Mouse (Mus musculus): ENCODE results near the gene Lamtor1. TPM values are rescaled to one million over a fixed set of nuclear protein-coding genes. Genes with fewer than 3 reads are reported as not detected.
A peak's percentile ranks its signal among the peaks of the same experiment; 100 is the strongest.

The Lamtor1 gene
- polyA plus RNA-seq, 1 experiment from 2014 or later = 147 TPM

- Histone ChIP-seq H3K4me3 (replicated peaks) (no peak overlapping the region), H3K36me3 (no peaks in the 10 kb centered on the region), H3K4me1 (0 out of 2 replicates have a peak, but pooled peaks cover 3% of the 10 kb centered on the region), H3K9ac (no peak overlapping the region), H3K9me3 (no peaks in the 10 kb centered on the region), H3K4me2 (no peak overlapping the region), H3K27me3 (replicated peaks) (no peaks in the 10 kb centered on the region), H3K27ac (no peak overlapping the region)
- ATAC-seq (ENCODE audit: insufficient read depth, low FRiP score, low read depth) = no peak
- WGBS = 96% methylated on average over 2 of the region's 2 CpGs
Measured at GRCm38 (mm10) chr7:101962829-101963228, 57.1 kb downstream of the Lamtor1 start.

- no peak overlapping the region for H3K4me2 ChIP-seq
- no peaks in the 10 kb centered on the region for H3K9me3 ChIP-seq
- H3K27ac ChIP-seq = no peak overlapping the region
- H3K9ac ChIP-seq = no peak overlapping the region
- H3K4me3 ChIP-seq (replicated peaks) = no peak overlapping the region
- H3K4me1 ChIP-seq = 0 out of 2 replicates have a peak, but pooled peaks cover 3% of the 10 kb centered on the region
- H3K27me3 ChIP-seq (replicated peaks) = no peaks in the 10 kb centered on the region
- no peaks in the 10 kb centered on the region for H3K36me3 ChIP-seq
- ATAC-seq (ENCODE audit: insufficient read depth, low FRiP score, low read depth) = no peak
- WGBS = 95% methylated on average over 2 of the region's 2 CpGs
Measured at GRCm38 (mm10) chr7:101963621-101964020, 57.9 kb downstream of the Lamtor1 start.

GRCm38 (mm10) chr7:101964551-101964950 is 58.8 kb downstream of the Lamtor1 start:
- no peak overlapping the region for H3K9ac ChIP-seq
- ATAC-seq (ENCODE audit: insufficient read depth, low FRiP score, low read depth) = no peak
- H3K36me3 ChIP-seq = no peaks in the 10 kb centered on the region
- H3K4me2 ChIP-seq = no peak overlapping the region
- no peak overlapping the region for H3K27ac ChIP-seq
- no peaks in the 10 kb centered on the region for H3K9me3 ChIP-seq
- H3K27me3 ChIP-seq (replicated peaks) = no peaks in the 10 kb centered on the region
- H3K4me1 ChIP-seq = peaks cover 8% of the 10 kb centered on the region
- H3K4me3 ChIP-seq (replicated peaks) = no peak overlapping the region
- 76% methylated on average over 4 of the region's 4 CpGs for WGBS

- no peaks in the 10 kb centered on the region for H3K27me3 ChIP-seq (replicated peaks)
- H3K27ac ChIP-seq = no peak overlapping the region
- no peak overlapping the region for H3K4me3 ChIP-seq (replicated peaks)
- WGBS = 56% methylated on average over 2 of the region's 2 CpGs
- ATAC-seq (ENCODE audit: insufficient read depth, low FRiP score, low read depth) = no peak
- H3K4me2 ChIP-seq = no peak overlapping the region
- H3K9ac ChIP-seq = no peak overlapping the region
- peaks cover 8% of the 10 kb centered on the region for H3K4me1 ChIP-seq
- H3K36me3 ChIP-seq = no peaks in the 10 kb centered on the region
- H3K9me3 ChIP-seq = no peaks in the 10 kb centered on the region
Measured at GRCm38 (mm10) chr7:101965606-101966005, 59.9 kb downstream of the Lamtor1 start.

GRCm38 (mm10) chr7:101967256-101967655 is 61.6 kb downstream of the Lamtor1 start:
- WGBS = 88% methylated on average over 1 of the region's 1 CpGs
- no peak overlapping the region for H3K4me2 ChIP-seq
- no peaks in the 10 kb centered on the region for H3K9me3 ChIP-seq
- peaks cover 18% of the 10 kb centered on the region for H3K4me1 ChIP-seq
- H3K27ac ChIP-seq = no peak overlapping the region
- no peaks in the 10 kb centered on the region for H3K27me3 ChIP-seq (replicated peaks)
- H3K9ac ChIP-seq = no peak overlapping the region
- ATAC-seq (ENCODE audit: insufficient read depth, low FRiP score, low read depth) = no peak
- H3K4me3 ChIP-seq (replicated peaks) = no peak overlapping the region
- H3K36me3 ChIP-seq = no peaks in the 10 kb centered on the region

GRCm38 (mm10) chr7:101968751-101969150 is 63.0 kb downstream of the Lamtor1 start:
- Histone ChIP-seq H3K9ac (no peak overlapping the region; the same call in 1 of the 2 replicates), H3K4me2 (peak overlapping the region; percentile 76; the same call in 1 of the 2 replicates)
- no peak for ATAC-seq (ENCODE audit: insufficient read depth, low FRiP score, low read depth)

GRCm38 (mm10) chr7:101969694-101970428 is 64.2 kb downstream of the Lamtor1 start:
- Histone ChIP-seq H3K4me1 (peaks cover 37% of the 10 kb centered on the region), H3K9ac (peak overlapping the region; percentile 49), H3K27ac (peak overlapping the region; percentile 99), H3K4me3 (replicated peaks) (peak overlapping the region; percentile 64), H3K27me3 (replicated peaks) (no peaks in the 10 kb centered on the region), H3K36me3 (no peaks in the 10 kb centered on the region), H3K9me3 (no peaks in the 10 kb centered on the region), H3K4me2 (peak overlapping the region; percentile 76)
- WGBS = under 1% methylated on average over 52 of the region's 53 CpGs
- peak; percentile 89 for ATAC-seq (ENCODE audit: insufficient read depth, low FRiP score, low read depth)

More at GRCm38 (mm10) chr7:101968751-101969150, 63.0 kb downstream of the Lamtor1 start:
- Histone ChIP-seq H3K4me1 (peaks cover 27% of the 10 kb centered on the region), H3K36me3 (no peaks in the 10 kb centered on the region), H3K9me3 (no peaks in the 10 kb centered on the region), H3K27me3 (replicated peaks) (no peaks in the 10 kb centered on the region), H3K4me3 (replicated peaks) (no peak overlapping the region), H3K27ac (peak overlapping the region; percentile 68; the same call in 1 of the 2 replicates)
- 41% methylated on average over 2 of the region's 2 CpGs for WGBS

GRCm38 (mm10) chr7:101970429-101970775 is 64.7 kb downstream of the Lamtor1 start:
- H3K27me3 ChIP-seq (replicated peaks) = no peaks in the 10 kb centered on the region
- H3K4me2 ChIP-seq = peak overlapping the region; percentile 76
- no peaks in the 10 kb centered on the region for H3K9me3 ChIP-seq
- under 1% methylated on average over 11 of the region's 17 CpGs for WGBS
- H3K27ac ChIP-seq = peak overlapping the region; percentile 99
- H3K9ac ChIP-seq = peak overlapping the region; percentile 49; the same call in 1 of the 2 replicates
- ATAC-seq (ENCODE audit: insufficient read depth, low FRiP score, low read depth) = peak; percentile 63
- peak overlapping the region; percentile 64 for H3K4me3 ChIP-seq (replicated peaks)
- no peaks in the 10 kb centered on the region for H3K36me3 ChIP-seq
- H3K4me1 ChIP-seq = peaks cover 37% of the 10 kb centered on the region

- ATAC-seq (ENCODE audit: insufficient read depth, low FRiP score, low read depth) = peak; percentile 62
- H3K27me3 ChIP-seq (replicated peaks) = no peaks in the 10 kb centered on the region
Measured at GRCm38 (mm10) chr7:101970821-101971461, 65.2 kb downstream of the Lamtor1 start.

GRCm38 (mm10) chr7:101971721-101972120 is 66.0 kb downstream of the Lamtor1 start:
- Histone ChIP-seq H3K4me3 (replicated peaks) (peak overlapping the region; percentile 64), H3K27me3 (replicated peaks) (no peaks in the 10 kb centered on the region), H3K27ac (peak overlapping the region; percentile 99), H3K36me3 (no peaks in the 10 kb centered on the region), H3K9ac (peak overlapping the region; percentile 11; the same call in 1 of the 2 replicates), H3K4me2 (peak overlapping the region; percentile 76), H3K9me3 (no peaks in the 10 kb centered on the region), H3K4me1 (peaks cover 34% of the 10 kb centered on the region)
- 27% methylated on average over 2 of the region's 2 CpGs for WGBS
- no peak for ATAC-seq (ENCODE audit: insufficient read depth, low FRiP score, low read depth)

More at GRCm38 (mm10) chr7:101970821-101971461, 65.2 kb downstream of the Lamtor1 start:
- Histone ChIP-seq H3K9ac (peak overlapping the region; percentile 11), H3K36me3 (no peaks in the 10 kb centered on the region), H3K4me3 (replicated peaks) (peak overlapping the region; percentile 64), H3K4me2 (peak overlapping the region; percentile 76), H3K9me3 (no peaks in the 10 kb centered on the region), H3K4me1 (peaks cover 34% of the 10 kb centered on the region), H3K27ac (peak overlapping the region; percentile 99)
- WGBS = 3% methylated on average over 19 of the region's 19 CpGs

- H3K4me3 ChIP-seq (replicated peaks) = no peak overlapping the region
- WGBS = 54% methylated on average over 3 of the region's 3 CpGs
Measured at GRCm38 (mm10) chr7:101973730-101974129, 68.0 kb downstream of the Lamtor1 start.

GRCm38 (mm10) chr7:101974505-101974904 is 68.8 kb downstream of the Lamtor1 start:
- peak overlapping the region; percentile 18; the same call in 1 of the 2 replicates for H3K27ac ChIP-seq
- H3K27me3 ChIP-seq (replicated peaks) = no peaks in the 10 kb centered on the region
- H3K4me2 ChIP-seq = no peak overlapping the region
- no peak overlapping the region for H3K9ac ChIP-seq
- no peak overlapping the region for H3K4me3 ChIP-seq (replicated peaks)
- H3K36me3 ChIP-seq = no peaks in the 10 kb centered on the region
- H3K4me1 ChIP-seq = peaks cover 29% of the 10 kb centered on the region
- 28% methylated on average over 2 of the region's 2 CpGs for WGBS
- no peak for ATAC-seq (ENCODE audit: insufficient read depth, low FRiP score, low read depth)
- H3K9me3 ChIP-seq = no peaks in the 10 kb centered on the region

More at GRCm38 (mm10) chr7:101973730-101974129, 68.0 kb downstream of the Lamtor1 start:
- Histone ChIP-seq H3K9me3 (no peaks in the 10 kb centered on the region), H3K27me3 (replicated peaks) (no peaks in the 10 kb centered on the region), H3K4me1 (peaks cover 33% of the 10 kb centered on the region), H3K36me3 (no peaks in the 10 kb centered on the region), H3K9ac (no peak overlapping the region), H3K27ac (0 out of 2 replicates have a peak overlapping the region, but pooled peaks have one; percentile 13), H3K4me2 (no peak overlapping the region)
- no peak for ATAC-seq (ENCODE audit: insufficient read depth, low FRiP score, low read depth)

Measured in stomach, embryonic 15.5 days (tissue).